In genomic region chr11:116895402-116895801, GRCm38 (mm10) we compare ENCODE assay signal across 17 mouse cellular contexts. TPM values are rescaled to one million over a fixed set of nuclear protein-coding genes. Genes with fewer than 3 reads are reported as not detected.
"Had no signal": no experiment of that assay in that cellular context is flagged by ENCODE, and none has a peak within 500 bp of the region (broad histone marks: within the 10 kb centered on the region; RNA-seq: fewer than 3 reads in every experiment).

No protein-coding gene starts in this region.

- H3K9ac ChIP-seq: neural tube, embryonic 13.5 days; neural tube, embryonic 15.5 days; stomach, embryonic 15.5 days had no signal

- H3K9me3 ChIP-seq: neural tube, embryonic 13.5 days; neural tube, embryonic 15.5 days; stomach, embryonic 15.5 days had no signal

- DNase-seq: retina, postnatal 1 day; right cerebral cortex, adult 18-20 months; right cerebral cortex, postnatal 14 days; right cerebral cortex, postnatal 25 days; right cerebral cortex, postnatal 4 days; spleen, adult 18-20 months; thymus, adult 18-20 months; thymus, adult 2 months; thymus, postnatal 14 days; thymus, postnatal 25 days; thymus, postnatal 36 days; thymus, postnatal 4 days had no signal

- H3K27ac ChIP-seq: neural tube, embryonic 13.5 days; neural tube, embryonic 15.5 days; stomach, embryonic 15.5 days; stomach, postnatal 0 days had no signal

- H3K4me1 ChIP-seq: stomach, embryonic 15.5 days had no signal

- H3K4me3 ChIP-seq: neural tube, embryonic 13.5 days; neural tube, embryonic 15.5 days; stomach, embryonic 15.5 days had no signal

- H3K27me3 ChIP-seq: neural tube, embryonic 15.5 days; stomach, embryonic 15.5 days had no signal

- H3K36me3 ChIP-seq: neural tube, embryonic 13.5 days; neural tube, embryonic 15.5 days; stomach, embryonic 15.5 days had no signal

- H3K4me2 ChIP-seq: neural tube, embryonic 13.5 days; neural tube, embryonic 15.5 days; stomach, embryonic 15.5 days had no signal

RNA-seq across cellular contexts. Expression of gene Mgat5b, which starts 23.3 kb away (rescaled TPM):
- polyA plus RNA-seq: spleen, adult 2 months had no signal
